Mouse (Mus musculus) embryonic fibroblast, embryonic 13.5 days (primary cell): Measurements from ENCODE around the gene Elf2.

Experiments used
- CTCF ChIP-seq: IDR thresholded peaks from 2 replicates; pipeline ENCODE4 v1.5.1; 2011; ENCODE audit warnings: mild to moderate bottlenecking, control low read depth, low read length, moderate library complexity, borderline replicate concordance; ENCODE audit not compliant: insufficient read depth
- POLR2A ChIP-seq: IDR thresholded peaks from 2 replicates; pipeline ENCODE4 v1.6.1; 2011; ENCODE audit warnings: low read depth, mild to moderate bottlenecking, control low read depth, low read length, moderate library complexity

DNA sequence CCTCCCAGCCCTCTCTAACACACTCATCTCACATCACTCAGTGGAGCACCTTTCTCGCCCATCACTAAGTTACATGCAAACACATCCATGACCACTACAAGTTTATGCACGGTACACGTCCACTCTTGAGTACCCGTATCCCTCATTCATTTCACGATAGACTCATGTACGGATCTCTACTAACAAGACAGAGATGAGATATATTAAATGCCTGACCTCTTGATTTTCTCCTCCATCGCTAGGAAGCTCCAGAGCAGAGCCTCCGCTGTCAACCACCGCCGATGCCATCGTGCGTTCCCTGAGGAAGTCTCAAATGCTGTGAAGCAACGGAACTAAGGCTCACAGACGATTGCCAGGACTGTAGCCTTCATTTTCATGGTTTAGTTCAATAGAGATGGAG, 17.5 kb downstream of the Elf2 start:
- TF ChIP-seq POLR2A: no peak
- TF ChIP-seq CTCF: no peak
